Mouse (Mus musculus) hindbrain, embryonic 11.5 days (tissue): Measurements from ENCODE around the gene Gm11563. TPM values are rescaled to one million over a fixed set of nuclear protein-coding genes. Genes with fewer than 3 reads are reported as not detected.
"Not testable (repeated sequence)": the region's sequence is repeated elsewhere in the genome, so short reads cannot be mapped to it uniquely, and the experiment has no call there.

Experiments used
- ATAC-seq: fragments of 200-750 bp; cut with Nextera tagmentation; 2 replicates; pipeline ENCODE4 v1.8.0; 2017; ENCODE audit warnings: mild to moderate bottlenecking, moderate TSS enrichment, moderate library complexity; ENCODE audit not compliant: low FRiP score
- DNase-seq: peaks from one replicate; pipeline ENCODE4 v3.0.0-alpha.2; 2015; ENCODE audit warnings: low spot score
- H3K27ac ChIP-seq: fragments of 300-500 bp; sonication (generic); 2 replicates; pipeline ENCODE4 v1.5.1; 2014; ENCODE audit warnings: mild to moderate bottlenecking, low read depth, low read length
- H3K27me3 ChIP-seq: fragments of 300-500 bp; sonication (generic); 2 replicates; pipeline ENCODE4 v1.6.1; 2014; ENCODE audit warnings: mild to moderate bottlenecking, low read length, moderate library complexity, mixed read lengths; ENCODE audit not compliant: control insufficient read depth, insufficient read depth
- H3K36me3 ChIP-seq: fragments of 300-500 bp; sonication (generic); 2 replicates; pipeline ENCODE4 v1.6.1; 2014; ENCODE audit warnings: mild to moderate bottlenecking, low read length, moderate library complexity, mixed read lengths; ENCODE audit not compliant: control insufficient read depth, insufficient read depth
- H3K4me1 ChIP-seq: fragments of 300-500 bp; sonication (generic); replicated peaks from 2 replicates; pipeline ENCODE4 v1.6.1; 2014; ENCODE audit warnings: low read length, mixed read lengths; ENCODE audit not compliant: control insufficient read depth, insufficient read depth
- H3K4me2 ChIP-seq: fragments of 300-500 bp; sonication (generic); replicated peaks from 2 replicates; pipeline ENCODE4 v1.6.1; 2014; ENCODE audit warnings: mild to moderate bottlenecking, low read depth, low read length
- H3K4me3 ChIP-seq: fragments of 300-500 bp; sonication (generic); 2 replicates; pipeline ENCODE4 v1.5.1; 2014; ENCODE audit warnings: low read depth, low read length
- H3K9ac ChIP-seq: fragments of 300-500 bp; sonication (generic); 2 replicates; pipeline ENCODE4 v1.6.1; 2014; ENCODE audit warnings: low read depth, low read length
- H3K9me3 ChIP-seq: fragments of 300-500 bp; sonication (generic); 2 replicates; pipeline ENCODE4 v1.6.1; 2016; ENCODE audit warnings: low read length; ENCODE audit not compliant: control insufficient read depth
- WGBS: fragments of 180-500 bp; shearing (Covaris S2); extraction: QIAGEN DNeasy Blood & Tissue Kit; methylation state at CpG from one replicate; pipeline ENCODE4 v1.1.7; 2014; 5-methylcytosine and 5-hydroxymethylcytosine counted together
- polyA plus RNA-seq: library from polyadenylated mRNA; unstranded; fragments of >200 nt; fragmentation: Nextera tagmentation; extraction: Ambion mirVana; gene quantifications from 2 replicates; pipeline ENCODE4 v1.2.1, GENCODE M21; 2014

Gene Gm11563
- not detected in 2 replicates for polyA plus RNA-seq

- not testable (repeated sequence) for H3K9ac ChIP-seq, H3K4me3 ChIP-seq, H3K36me3 ChIP-seq, ATAC-seq, H3K27me3 ChIP-seq, H3K9me3 ChIP-seq, DNase-seq, H3K27ac ChIP-seq, H3K4me1 ChIP-seq, H3K4me2 ChIP-seq
- WGBS: 61% methylated on average over 10 of the region's 10 CpGs
Measured at GRCm38 (mm10) chr11:99658467-99659010, at the start of gene Gm11563. TSS of gene Gm11563 (minus strand) at chr11:99658960.

- Histone ChIP-seq H3K4me3 (no peak within 1 kb of the TSS), H3K27me3 (no peaks in the 10 kb centered on the region), H3K4me2 (no peak within 1 kb of the TSS), H3K4me1 (no peaks in the 10 kb centered on the region), H3K36me3 (no peaks in the 10 kb centered on the region), H3K9me3 (no peaks in the 10 kb centered on the region), H3K27ac (no peak within 1 kb of the TSS), H3K9ac (no peak within 1 kb of the TSS)
- 70% methylated on average over 1 of the region's 1 CpGs for WGBS
- DNase-seq: no peak
- no peak for ATAC-seq
Measured at GRCm38 (mm10) chr11:99690463-99690862, 31.7 kb upstream of the Gm11563 start, which contains the start of gene Gm14190. TSS of gene Gm14190 (minus strand) at chr11:99690740.

- not testable (repeated sequence) for DNase-seq, H3K9me3 ChIP-seq, ATAC-seq, H3K9ac ChIP-seq, H3K4me2 ChIP-seq, H3K27ac ChIP-seq, H3K36me3 ChIP-seq, H3K4me3 ChIP-seq, H3K27me3 ChIP-seq, H3K4me1 ChIP-seq
- 79% methylated on average over 1 of the region's 1 CpGs for WGBS
Measured at GRCm38 (mm10) chr11:99685235-99685634, 26.5 kb upstream of the Gm11563 start.

- Histone ChIP-seq H3K4me1 (no peaks in the 10 kb centered on the region), H3K9me3 (no peaks in the 10 kb centered on the region), H3K27me3 (no peaks in the 10 kb centered on the region), H3K36me3 (no peaks in the 10 kb centered on the region), H3K27ac (no peak overlapping the region), H3K4me2 (no peak overlapping the region), H3K9ac (no peak overlapping the region), H3K4me3 (no peak overlapping the region)
- no peak for DNase-seq
- ATAC-seq: no peak
- WGBS: 85% methylated on average over 2 of the region's 2 CpGs
Measured at GRCm38 (mm10) chr11:99683481-99683880, 24.7 kb upstream of the Gm11563 start.

- Histone ChIP-seq H3K36me3 (no peaks in the 10 kb centered on the region), H3K9me3 (no peaks in the 10 kb centered on the region), H3K27me3 (no peaks in the 10 kb centered on the region), H3K4me1 (no peaks in the 10 kb centered on the region), H3K4me2 (no peak within 1 kb of the TSS), H3K27ac (no peak within 1 kb of the TSS), H3K9ac (no peak within 1 kb of the TSS), H3K4me3 (no peak within 1 kb of the TSS)
- DNase-seq: no peak
- no peak for ATAC-seq
Measured at GRCm38 (mm10) chr11:99665860-99666259, 7.1 kb upstream of the Gm11563 start, which contains the start of gene Krtap4-6. TSS of gene Krtap4-6 (minus strand) at chr11:99665960.

GRCm38 (mm10) chr11:99662802-99663201, 4.0 kb upstream of the Gm11563 start:
- H3K36me3 ChIP-seq: no peaks in the 10 kb centered on the region
- no peak for ATAC-seq
- no peak overlapping the region for H3K4me2 ChIP-seq
- no peaks in the 10 kb centered on the region for H3K4me1 ChIP-seq
- H3K27me3 ChIP-seq: no peaks in the 10 kb centered on the region
- 90% methylated on average over 10 of the region's 10 CpGs for WGBS
- H3K9me3 ChIP-seq: no peaks in the 10 kb centered on the region
- H3K4me3 ChIP-seq: no peak overlapping the region
- no peak for DNase-seq
- no peak overlapping the region for H3K9ac ChIP-seq
- no peak overlapping the region for H3K27ac ChIP-seq

GRCm38 (mm10) chr11:99659256-99659655, 496 bp upstream of the Gm11563 start:
- Histone ChIP-seq H3K36me3 (no peaks in the 10 kb centered on the region), H3K27me3 (no peaks in the 10 kb centered on the region), H3K27ac (no peak overlapping the region), H3K9ac (no peak overlapping the region), H3K4me3 (no peak overlapping the region), H3K4me2 (no peak overlapping the region), H3K4me1 (no peaks in the 10 kb centered on the region), H3K9me3 (no peaks in the 10 kb centered on the region)
- 88% methylated on average over 4 of the region's 4 CpGs for WGBS
- ATAC-seq: no peak
- no peak for DNase-seq

- DNase-seq: no peak
- H3K9me3 ChIP-seq: no peaks in the 10 kb centered on the region
- WGBS: 42% methylated on average over 5 of the region's 5 CpGs
- H3K36me3 ChIP-seq: no peaks in the 10 kb centered on the region
- H3K4me1 ChIP-seq: no peaks in the 10 kb centered on the region
- H3K27ac ChIP-seq: no peak overlapping the region
- ATAC-seq: no peak
- no peaks in the 10 kb centered on the region for H3K27me3 ChIP-seq
- H3K4me3 ChIP-seq: no peak overlapping the region
- H3K9ac ChIP-seq: no peak overlapping the region
- H3K4me2 ChIP-seq: no peak overlapping the region
Measured at GRCm38 (mm10) chr11:99657051-99657450, 1.7 kb downstream of the Gm11563 start.

- DNase-seq (no peak), ATAC-seq (no peak)
- H3K36me3 ChIP-seq: no peaks in the 10 kb centered on the region
- H3K27me3 ChIP-seq: no peaks in the 10 kb centered on the region
- H3K4me3 ChIP-seq: no peak within 1 kb of the TSS
- no peak within 1 kb of the TSS for H3K4me2 ChIP-seq
- H3K9me3 ChIP-seq: no peaks in the 10 kb centered on the region
- H3K4me1 ChIP-seq: no peaks in the 10 kb centered on the region
- no peak within 1 kb of the TSS for H3K9ac ChIP-seq
- H3K27ac ChIP-seq: no peak within 1 kb of the TSS
- WGBS: 86% methylated on average over 2 of the region's 2 CpGs
Measured at GRCm38 (mm10) chr11:99650136-99650535, 8.6 kb downstream of the Gm11563 start, which contains the start of gene Gm11555. TSS of gene Gm11555 (minus strand) at chr11:99650236.
